Mouse (Mus musculus) heart, postnatal 0 days (tissue): Measurements from ENCODE around the gene Mfsd7a. TPM values are rescaled to one million over a fixed set of nuclear protein-coding genes. Genes with fewer than 3 reads are reported as not detected.

Source experiments
- ATAC-seq: fragments of 200-750 bp; cut with Nextera tagmentation; 2 replicates; pipeline ENCODE4 v1.8.0; 2017; ENCODE audit warnings: low read depth, moderate number of reproducible peaks, moderate library complexity; ENCODE audit not compliant: insufficient read depth
- DNase-seq: peaks from one replicate; pipeline ENCODE4 v3.0.0-alpha.2; 2016; ENCODE audit warnings: low spot score
- H3K27ac ChIP-seq: fragments of 300-500 bp; sonication (generic); 2 replicates; pipeline ENCODE4 v1.5.1; 2014; ENCODE audit warnings: low read depth, mild to moderate bottlenecking
- H3K27me3 ChIP-seq: fragments of 300-500 bp; sonication (generic); 2 replicates; pipeline ENCODE4 v1.6.1; 2014; ENCODE audit warnings: low read length, mixed read lengths; ENCODE audit not compliant: control insufficient read depth, insufficient read depth
- H3K36me3 ChIP-seq: fragments of 300-500 bp; sonication (generic); replicated peaks from 2 replicates; pipeline ENCODE4 v1.6.1; 2014; ENCODE audit warnings: low read length, mixed read lengths; ENCODE audit not compliant: control insufficient read depth, insufficient read depth
- H3K4me1 ChIP-seq: fragments of 300-500 bp; sonication (generic); 2 replicates; pipeline ENCODE4 v1.6.1; 2014; ENCODE audit warnings: antibody characterized with exemption; ENCODE audit not compliant: control insufficient read depth, insufficient read depth
- H3K4me2 ChIP-seq: fragments of 300-500 bp; sonication (generic); 2 replicates; pipeline ENCODE4 v1.6.1; 2014; ENCODE audit warnings: low read depth, mild to moderate bottlenecking, low read length, moderate library complexity
- H3K4me3 ChIP-seq: fragments of 300-500 bp; sonication (generic); 2 replicates; pipeline ENCODE4 v1.5.1; 2014; ENCODE audit warnings: low read depth, low read length
- H3K9ac ChIP-seq: fragments of 300-500 bp; sonication (generic); replicated peaks from 2 replicates; pipeline ENCODE4 v1.6.1; 2014; ENCODE audit warnings: low read depth, low read length, mixed read lengths
- H3K9me3 ChIP-seq: fragments of 300-500 bp; sonication (generic); replicated peaks from 2 replicates; pipeline ENCODE4 v1.6.1; 2016; ENCODE audit warnings: low read length; ENCODE audit not compliant: control insufficient read depth
- CTCF ChIP-seq: IDR thresholded peaks from 2 replicates; pipeline ENCODE4 v1.5.1; 2016; ENCODE audit warnings: antibody characterized with exemption, control low read depth, low read depth
- EP300 ChIP-seq: IDR thresholded peaks from 2 replicates; pipeline ENCODE4 v1.6.1; 2016; ENCODE audit warnings: antibody characterized with exemption, low read depth
- WGBS: fragments of 180-500 bp; shearing (Covaris S2); extraction: QIAGEN DNeasy Blood & Tissue Kit; methylation state at CpG from one replicate; pipeline ENCODE4 v1.1.7; 2014; 5-methylcytosine and 5-hydroxymethylcytosine counted together
- polyA plus RNA-seq: library from polyadenylated mRNA; unstranded; fragments of >200 nt; fragmentation: Nextera tagmentation; extraction: Ambion mirVana; gene quantifications from 2 replicates; pipeline ENCODE4 v1.2.1, GENCODE M21; 2015
- total RNA-seq: library from RNA; depleted of rRNA; stranded (reverse); fragments of >200 nt; gene quantifications from 2 replicates; pipeline ENCODE4 v1.2.3, GENCODE M21; 2014; ENCODE audit warnings: low replicate concordance

The Mfsd7a gene
- total and polyA plus RNA-seq, 2 experiments from 2014 or later, result 0.19 to 0.20 TPM

- ATAC-seq, result peak; percentile 42; the same call in 1 of the 2 replicates
- WGBS, result 43% methylated on average over 1 of the region's 1 CpGs
- DNase-seq, result peak; percentile 18
- Histone ChIP-seq H3K9me3 (no peaks in the 10 kb centered on the region), H3K27ac (no peak overlapping the region), H3K4me2 (no peak overlapping the region), H3K36me3 (peaks cover 21% of the 10 kb centered on the region), H3K27me3 (no peaks in the 10 kb centered on the region), H3K4me1 (no peaks in the 10 kb centered on the region), H3K4me3 (no peak overlapping the region), H3K9ac (no peak overlapping the region)
- TF ChIP-seq EP300 (no peak), CTCF (peak; percentile 90)
Measured at GRCm38 (mm10) chr5:108427186-108427585, 21.5 kb downstream of the Mfsd7a start.

GRCm38 (mm10) chr5:108423427-108423826 is 25.3 kb downstream of the Mfsd7a start:
- DNase-seq (no peak), ATAC-seq (no peak)
- Histone ChIP-seq H3K27ac (no peak overlapping the region), H3K9me3 (no peaks in the 10 kb centered on the region), H3K9ac (no peak overlapping the region), H3K36me3 (no peaks in the 10 kb centered on the region), H3K4me1 (no peaks in the 10 kb centered on the region), H3K4me2 (no peak overlapping the region), H3K27me3 (no peaks in the 10 kb centered on the region), H3K4me3 (no peak overlapping the region)
- 77% methylated on average over 2 of the region's 2 CpGs for WGBS
- no peak for TF ChIP-seq EP300
- no peak for TF ChIP-seq CTCF

GRCm38 (mm10) chr5:108422741-108423140 is 25.9 kb downstream of the Mfsd7a start:
- H3K9ac ChIP-seq, result no peak overlapping the region
- no peaks in the 10 kb centered on the region for H3K36me3 ChIP-seq
- H3K27me3 ChIP-seq, result no peaks in the 10 kb centered on the region
- no peak for DNase-seq
- no peak for TF ChIP-seq EP300
- no peak for TF ChIP-seq CTCF
- 69% methylated on average over 3 of the region's 3 CpGs for WGBS
- no peaks in the 10 kb centered on the region for H3K9me3 ChIP-seq
- no peak overlapping the region for H3K4me2 ChIP-seq
- no peak for ATAC-seq
- H3K4me1 ChIP-seq, result no peaks in the 10 kb centered on the region
- H3K27ac ChIP-seq, result no peak overlapping the region
- H3K4me3 ChIP-seq, result no peak overlapping the region

DNA sequence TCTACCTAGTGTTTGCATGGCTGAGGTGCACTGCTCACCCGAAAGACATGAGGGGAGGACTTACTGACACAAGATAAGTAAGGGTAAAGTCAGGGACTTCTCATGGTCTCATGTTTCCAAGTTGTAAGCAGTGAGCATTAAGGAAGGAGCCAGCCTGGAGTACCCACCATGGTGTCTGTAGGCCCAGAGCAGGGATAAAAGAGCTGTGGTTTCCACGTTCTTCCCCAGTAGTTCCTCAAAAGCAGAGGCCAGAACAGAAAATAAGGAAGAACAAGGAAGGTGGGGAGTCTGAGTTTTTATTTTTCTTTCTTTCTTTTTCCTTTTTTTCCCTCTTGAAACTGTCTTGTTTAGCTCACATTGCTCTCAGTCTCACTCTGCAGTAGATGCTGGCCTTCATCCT is 34.0 kb downstream of the Mfsd7a start:
- H3K4me2 ChIP-seq, result no peak overlapping the region
- WGBS, result 61% methylated on average over 2 of the region's 2 CpGs
- TF ChIP-seq CTCF (no peak), EP300 (no peak)

DNA sequence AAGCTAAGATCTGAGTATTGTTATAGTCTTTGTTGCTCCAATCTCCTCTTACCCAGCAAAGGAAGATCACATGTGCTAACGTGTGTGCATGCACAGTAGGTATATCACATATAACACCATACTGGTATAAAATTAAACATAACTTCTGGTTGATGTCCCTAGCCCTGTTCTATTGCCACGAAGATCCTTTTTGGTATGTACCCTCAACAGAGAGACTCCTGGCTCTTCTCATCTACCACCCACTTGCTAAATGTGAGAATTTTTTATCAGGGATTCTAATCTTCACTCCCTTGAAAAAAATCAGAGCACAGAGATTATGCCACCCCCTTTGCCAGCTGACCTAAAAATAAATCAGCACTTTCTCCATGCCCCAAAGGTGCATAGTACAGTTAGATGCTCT is 41.7 kb downstream of the Mfsd7a start:
- WGBS, result 64% methylated on average over 2 of the region's 2 CpGs
- no peaks in the 10 kb centered on the region for H3K36me3 ChIP-seq
- no peak overlapping the region for H3K4me2 ChIP-seq
- ATAC-seq (no peak), DNase-seq (no peak)
- TF ChIP-seq EP300 (no peak), CTCF (no peak)
- no peaks in the 10 kb centered on the region for H3K4me1 ChIP-seq
- no peak overlapping the region for H3K27ac ChIP-seq
- H3K9me3 ChIP-seq, result 0 out of 2 replicates have a peak, but pooled peaks cover 4% of the 10 kb centered on the region
- H3K4me3 ChIP-seq, result no peak overlapping the region
- H3K27me3 ChIP-seq, result no peaks in the 10 kb centered on the region
- no peak overlapping the region for H3K9ac ChIP-seq

More for the DNA sequence above, 34.0 kb downstream of the Mfsd7a start:
- Histone ChIP-seq H3K4me3 (no peak overlapping the region), H3K27ac (no peak overlapping the region), H3K4me1 (no peaks in the 10 kb centered on the region), H3K9me3 (no peaks in the 10 kb centered on the region), H3K36me3 (no peaks in the 10 kb centered on the region), H3K27me3 (no peaks in the 10 kb centered on the region), H3K9ac (no peak overlapping the region)
- DNase-seq, result no peak
- ATAC-seq, result no peak

GRCm38 (mm10) chr5:108405460-108405859 is 43.2 kb downstream of the Mfsd7a start:
- no peaks in the 10 kb centered on the region for H3K4me1 ChIP-seq
- TF ChIP-seq EP300, result no peak
- no peak for TF ChIP-seq CTCF
- no peak overlapping the region for H3K4me3 ChIP-seq
- H3K27ac ChIP-seq, result no peak overlapping the region
- no peaks in the 10 kb centered on the region for H3K27me3 ChIP-seq
- ATAC-seq, result no peak
- WGBS, result 53% methylated on average over 1 of the region's 1 CpGs
- 0 out of 2 replicates have a peak, but pooled peaks cover 4% of the 10 kb centered on the region for H3K9me3 ChIP-seq
- H3K9ac ChIP-seq, result no peak overlapping the region
- DNase-seq, result no peak
- no peak overlapping the region for H3K4me2 ChIP-seq
- H3K36me3 ChIP-seq, result no peaks in the 10 kb centered on the region
